Mouse (Mus musculus) gastrocnemius, postnatal 10 days (tissue): Measurements from ENCODE around the gene Olfr1298. TPM values are rescaled to one million over a fixed set of nuclear protein-coding genes. Genes with fewer than 3 reads are reported as not detected.

Experiments used
- DNase-seq: peaks from one replicate; pipeline ENCODE4 v3.0.0; 2021; ENCODE audit warnings: mixed read lengths
- long read RNA-seq, 2 experiments: library from polyadenylated mRNA; stranded (forward); transcript quantifications; one replicate each; pipeline ENCODE4 v2.0.0; 2021
- total RNA-seq, 2 experiments: library from RNA; stranded (reverse); gene quantifications; 2 replicates each; pipeline ENCODE4 v1.2.3; 2021

Gene Olfr1298
- not detected for total RNA-seq
- long read RNA-seq, experiment 1: 0 reads
- long read RNA-seq, experiment 2: 0 reads

DNA sequence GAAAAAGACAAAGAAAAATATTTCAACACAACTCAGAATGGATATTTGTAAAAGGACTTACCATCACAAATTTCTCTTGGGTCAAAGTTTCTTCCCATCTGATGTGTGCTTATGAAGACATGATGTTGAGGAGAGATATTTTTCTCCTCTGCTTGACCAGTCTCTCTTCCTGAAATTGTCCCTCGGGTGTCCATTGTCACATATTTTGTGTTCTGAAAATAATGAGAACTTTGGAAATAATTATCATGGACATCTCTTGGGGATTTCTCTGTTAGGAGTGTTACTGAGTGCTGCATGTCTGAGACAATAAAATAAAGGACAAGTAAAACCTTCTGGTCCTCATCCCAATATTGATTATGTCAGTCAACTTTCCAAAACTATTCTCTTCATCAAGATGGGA is at the start of gene Olfr1298:
TSS of gene Olfr1298 (minus strand) at position 101 of the 400 bp plus-strand sequence.
- DNase-seq: no peak

DNA sequence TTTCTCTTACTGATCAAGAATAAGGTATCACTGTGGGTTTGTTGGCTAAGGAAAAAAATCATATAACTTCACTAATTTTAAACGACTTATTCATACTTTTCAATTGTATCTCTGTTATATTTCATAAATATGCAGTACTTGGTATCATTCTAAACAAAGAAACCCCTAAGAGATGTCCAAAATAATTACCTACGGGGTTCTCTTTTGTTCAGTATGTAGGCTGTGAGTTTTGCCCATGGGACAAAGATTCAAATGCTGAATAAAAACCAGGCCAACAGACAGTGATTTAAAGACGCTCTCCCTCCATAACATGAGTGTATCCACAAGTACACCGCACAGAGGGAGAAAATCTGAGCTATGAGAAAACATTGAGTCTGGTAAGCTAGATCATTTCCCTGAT is 12.1 kb upstream of the Olfr1298 start, which contains the start of gene Olfr1299:
TSS of gene Olfr1299 (plus strand) at position 301 of the 400 bp plus-strand sequence.
- no peak for DNase-seq

DNA sequence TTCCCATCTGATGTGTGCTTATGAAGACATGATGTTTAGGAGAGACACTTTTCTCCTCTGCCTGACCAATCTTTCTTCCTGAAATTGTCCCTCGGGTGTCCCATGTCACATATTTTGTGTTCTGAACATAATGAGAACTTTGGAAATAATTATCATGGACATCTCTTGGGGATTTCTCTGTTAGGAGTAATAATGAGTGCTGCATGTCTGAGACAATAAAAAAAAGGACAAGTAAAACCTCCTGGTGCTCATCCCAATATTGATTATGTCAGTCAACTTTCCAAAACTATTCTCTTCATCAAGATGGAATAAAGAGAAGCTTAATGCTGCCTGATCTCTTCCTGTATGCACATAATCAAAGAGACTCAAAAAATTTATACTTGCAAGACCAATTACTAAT is 22.6 kb downstream of the Olfr1298 start, which contains the start of gene Olfr1297:
TSS of gene Olfr1297 (minus strand) at position 101 of the 400 bp plus-strand sequence.
- no peak for DNase-seq

Other genes with a start within 250 kb of the Olfr1298 start
- gene Olfr1286, start 226.1 kb downstream of the Olfr1298 start, total RNA-seq: not detected
- not detected for gene Olfr1287, start 200.1 kb downstream of the Olfr1298 start, total RNA-seq
- not detected for gene Olfr1288, start 175.1 kb downstream of the Olfr1298 start, total RNA-seq
- gene Olfr1289, start 168.4 kb downstream of the Olfr1298 start, total RNA-seq: not detected
- not detected for gene Olfr1290, start 155.4 kb downstream of the Olfr1298 start, total RNA-seq
- gene Olfr1291-ps1, start 152.0 kb downstream of the Olfr1298 start, total RNA-seq: not detected
- gene Olfr1293-ps, start 124.0 kb downstream of the Olfr1298 start, total RNA-seq: not detected
- gene Olfr1294, start 108.9 kb downstream of the Olfr1298 start, total RNA-seq: not detected
- gene Olfr1295, start 79.5 kb downstream of the Olfr1298 start, total RNA-seq: not detected
- not detected for gene Olfr1297, start 22.7 kb downstream of the Olfr1298 start, total RNA-seq
- not detected for gene Olfr1299, start 12.2 kb upstream of the Olfr1298 start, total RNA-seq
- not detected for gene Olfr1301, start 101.8 kb upstream of the Olfr1298 start, total RNA-seq
- not detected for gene Olfr1302, start 128.2 kb upstream of the Olfr1298 start, total RNA-seq
- gene Olfr1303, start 171.1 kb upstream of the Olfr1298 start, total RNA-seq: not detected
- gene Olfr1305, start 227.9 kb upstream of the Olfr1298 start, total RNA-seq: not detected